27 mouse cellular contexts compared by ENCODE assay signal in the genomic region with DNA sequence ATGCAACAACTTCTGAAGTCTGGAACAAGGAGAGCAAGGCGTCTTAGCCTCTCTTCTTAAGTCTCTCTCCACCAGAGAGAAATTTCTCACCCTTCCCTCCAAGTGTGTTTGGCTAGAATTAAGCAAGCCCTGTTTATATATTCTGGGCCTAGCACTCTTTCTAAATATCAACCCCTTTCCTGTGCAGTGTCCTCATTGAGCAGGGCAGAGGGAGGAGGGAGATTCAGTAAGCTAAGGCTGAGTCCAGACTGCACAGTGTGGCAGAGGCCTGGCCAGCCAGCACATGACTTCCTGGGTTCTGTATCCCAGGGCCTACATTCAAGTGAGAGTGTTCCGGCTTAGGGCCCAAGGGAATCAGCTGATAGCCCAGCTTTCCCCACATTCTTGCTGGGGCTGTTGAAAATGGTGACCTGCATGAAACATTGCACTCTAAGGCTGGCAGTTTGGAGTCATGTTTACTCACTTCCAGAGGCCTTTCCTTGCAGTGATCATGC.
DNase-seq lines count a peak whose midpoint lies in the region; ATAC-seq and TF ChIP-seq lines count a peak whose summit lies in the region.
"Had no signal": no experiment of that assay in that cellular context is flagged by ENCODE, and none has a peak within 500 bp of the region (broad histone marks: within the 10 kb centered on the region; RNA-seq: fewer than 3 reads in every experiment).

No protein-coding gene starts in this region.

- no peaks in the 10 kb centered on the region for H3K36me3 ChIP-seq in lung, postnatal 0 days (ENCODE audit: insufficient read depth, low read length)
- H3K36me3 ChIP-seq: heart, embryonic 15.5 days; kidney, embryonic 15.5 days; limb, embryonic 12.5 days; liver, embryonic 15.5 days; lung, embryonic 15.5 days; midbrain, embryonic 10.5 days; neural tube, embryonic 12.5 days had no signal

- no peak overlapping the region for H3K4me3 ChIP-seq in lung, postnatal 0 days (ENCODE audit: low read depth, low read length)
- H3K4me3 ChIP-seq: erythroblast, embryonic 14.5 days; heart, embryonic 15.5 days; kidney, embryonic 15.5 days; limb, embryonic 12.5 days; liver, embryonic 15.5 days; lung, embryonic 15.5 days; midbrain, embryonic 10.5 days; myocyte; neural tube, embryonic 12.5 days had no signal

- intact Hi-C loops in heart, postnatal 14 days (cut with DNase I), result no loop called here

- no peak for TF ChIP-seq EP300 in lung, postnatal 0 days (IDR thresholded peaks at IDR 0.05)

- no peak overlapping the region for H3K27ac ChIP-seq in lung, postnatal 0 days (ENCODE audit: low read length)
- H3K27ac ChIP-seq: heart, embryonic 15.5 days; hindbrain, embryonic 14.5 days; kidney, embryonic 15.5 days; limb, embryonic 12.5 days; liver, embryonic 15.5 days; lung, embryonic 15.5 days; neural tube, embryonic 12.5 days had no signal

- no peaks in the 10 kb centered on the region for H3K9me3 ChIP-seq in lung, postnatal 0 days (ENCODE audit: low read length)
- H3K9me3 ChIP-seq: heart, embryonic 15.5 days; kidney, embryonic 15.5 days; liver, embryonic 15.5 days; lung, embryonic 15.5 days; neural tube, embryonic 12.5 days had no signal

- no peaks in the 10 kb centered on the region for H3K4me1 ChIP-seq in lung, postnatal 0 days (ENCODE audit: insufficient read depth, low read depth, low read length)
- H3K4me1 ChIP-seq: kidney, embryonic 15.5 days; liver, embryonic 15.5 days; lung, embryonic 15.5 days had no signal

- no peak overlapping the region for H3K9ac ChIP-seq in lung, postnatal 0 days (replicated peaks; ENCODE audit: low read depth)
- H3K9ac ChIP-seq: heart, embryonic 15.5 days; hindbrain, embryonic 14.5 days; kidney, embryonic 15.5 days; limb, embryonic 12.5 days; liver, embryonic 15.5 days; lung, embryonic 15.5 days; neural tube, embryonic 12.5 days had no signal

- ATAC-seq in lung, postnatal 0 days, result peak; percentile 41; the same call in 1 of the 2 replicates
- ATAC-seq: forebrain, embryonic 16.5 days; midbrain, embryonic 16.5 days had no signal

- no peak overlapping the region for H3K4me2 ChIP-seq in lung, postnatal 0 days (replicated peaks; ENCODE audit: low read depth, low read length)
- H3K4me2 ChIP-seq: heart, embryonic 15.5 days; hindbrain, embryonic 14.5 days; kidney, embryonic 15.5 days; limb, embryonic 12.5 days; liver, embryonic 15.5 days; lung, embryonic 15.5 days; neural tube, embryonic 12.5 days had no signal

- DNase-seq in heart, adult 11 months, result peak; percentile 97
- no peak for DNase-seq in heart, postnatal 4 days
- no peak for DNase-seq in lung, postnatal 0 days (ENCODE audit: low spot score)
- no peak for DNase-seq in lung, postnatal 36 days
- DNase-seq in NIH3T3 (ENCODE audit: low read depth), result peak; percentile 33
- DNase-seq in heart, postnatal 14 days, result peak; percentile 21 to 22
- DNase-seq in right cerebral cortex, postnatal 4 days, result no peak
- DNase-seq: adrenal gland, postnatal 25 days; cerebellum, adult 11-12 months; cerebellum, adult 9-11 months; gastrocnemius, postnatal 10 days; kidney, adult 18-20 months; kidney, postnatal 25 days; thymus, adult 18-20 months; thymus, postnatal 25 days had no signal

- 67% methylated on average over 2 of the region's 2 CpGs for WGBS in lung, postnatal 0 days

- no peaks in the 10 kb centered on the region for H3K27me3 ChIP-seq in lung, postnatal 0 days (replicated peaks; ENCODE audit: insufficient read depth, low read length)
- H3K27me3 ChIP-seq: heart, embryonic 15.5 days; kidney, embryonic 15.5 days; limb, embryonic 12.5 days; liver, embryonic 15.5 days; lung, embryonic 15.5 days; neural tube, embryonic 12.5 days had no signal

- no peak for TF ChIP-seq CTCF in lung, postnatal 0 days (IDR thresholded peaks at IDR 0.05)

Comparison
In these comparisons a context has a peak if more than half of its experiments do, and no peak if none do; other contexts are left out.
1. DNase-seq: peak in heart, adult 11 months (single experiment), NIH3T3 (single experiment) and heart, postnatal 14 days (2 of 2); none in heart, postnatal 4 days (single experiment), lung, postnatal 0 days (single experiment), lung, postnatal 36 days (single experiment) and right cerebral cortex, postnatal 4 days (single experiment).